Mouse (Mus musculus) brown adipose tissue, adult 24 weeks (tissue): ENCODE measurements around the gene Fam222b. TPM values are rescaled to one million over a fixed set of nuclear protein-coding genes. Genes with fewer than 3 reads are reported as not detected.

ENCODE experiments used
- H3K27ac ChIP-seq: fragments of 200-500 bp; replicated peaks from 2 replicates; pipeline ENCODE4 v1.5.1; 2012; ENCODE audit warnings: low read depth, mild to moderate bottlenecking, low read length
- H3K4me1 ChIP-seq: fragments of 200-500 bp; 2 replicates; pipeline ENCODE4 v1.6.1; 2012; ENCODE audit warnings: low read length, mixed read lengths; ENCODE audit not compliant: control insufficient read depth, insufficient read depth, insufficient read length
- H3K4me3 ChIP-seq: fragments of 200-500 bp; 2 replicates; pipeline ENCODE4 v1.5.1; 2012; ENCODE audit warnings: low read depth, mild to moderate bottlenecking, low read length, moderate library complexity; ENCODE audit not compliant: insufficient read depth
- polyA plus RNA-seq: library from polyadenylated mRNA; stranded (reverse); fragments of >200 nt; gene quantifications from 2 replicates; pipeline ENCODE4 v1.2.4, GENCODE M21; 2012; ENCODE audit not compliant: missing spikeins, insufficient read depth, insufficient read length

Gene Fam222b
- polyA plus RNA-seq, 1 experiment: 7.5 TPM

DNA sequence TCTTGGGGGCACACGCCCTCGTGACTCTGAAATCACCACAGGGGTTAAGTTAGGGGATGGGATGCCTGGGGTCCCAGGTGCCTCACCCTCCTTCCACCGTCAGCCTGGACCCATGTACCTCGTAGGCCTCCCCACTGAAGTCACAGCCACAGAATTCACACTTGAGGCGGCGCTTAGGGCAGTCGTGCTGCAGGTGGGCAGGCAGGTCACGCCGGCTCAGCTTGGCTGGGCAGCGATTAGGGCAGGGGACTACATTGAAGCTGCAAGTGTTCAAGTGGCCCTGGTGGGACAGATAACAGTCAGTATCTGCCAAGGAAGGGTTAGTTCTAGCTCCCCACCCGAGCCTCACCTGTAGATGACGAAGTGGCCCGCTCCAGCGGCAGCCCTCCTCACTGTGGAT is 66.7 kb downstream of the Fam222b start:
- no peak overlapping the region for H3K27ac ChIP-seq
- peaks cover 20% of the 10 kb centered on the region for H3K4me1 ChIP-seq
- no peak overlapping the region for H3K4me3 ChIP-seq

DNA sequence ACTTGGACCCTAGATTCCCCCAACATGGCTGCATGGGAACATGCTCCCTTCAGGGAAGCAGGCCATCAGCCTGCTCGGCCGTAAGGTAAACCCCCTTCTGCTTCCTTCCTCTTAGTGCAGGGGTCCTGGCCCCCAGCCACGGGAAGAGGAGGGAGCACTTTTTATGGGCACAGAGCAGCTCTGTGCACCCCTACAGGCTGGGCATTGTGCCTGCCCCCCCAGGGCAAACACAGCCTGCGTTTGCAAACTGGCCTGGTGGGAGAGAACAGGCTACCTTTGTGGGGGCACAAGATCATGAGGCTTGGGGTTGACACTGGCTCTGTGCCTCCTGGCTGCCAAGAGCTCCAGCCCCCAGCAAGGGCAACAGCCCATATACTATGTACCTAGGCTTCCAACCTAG is 67.5 kb downstream of the Fam222b start:
- Histone ChIP-seq H3K27ac (no peak overlapping the region), H3K4me3 (no peak overlapping the region)

DNA sequence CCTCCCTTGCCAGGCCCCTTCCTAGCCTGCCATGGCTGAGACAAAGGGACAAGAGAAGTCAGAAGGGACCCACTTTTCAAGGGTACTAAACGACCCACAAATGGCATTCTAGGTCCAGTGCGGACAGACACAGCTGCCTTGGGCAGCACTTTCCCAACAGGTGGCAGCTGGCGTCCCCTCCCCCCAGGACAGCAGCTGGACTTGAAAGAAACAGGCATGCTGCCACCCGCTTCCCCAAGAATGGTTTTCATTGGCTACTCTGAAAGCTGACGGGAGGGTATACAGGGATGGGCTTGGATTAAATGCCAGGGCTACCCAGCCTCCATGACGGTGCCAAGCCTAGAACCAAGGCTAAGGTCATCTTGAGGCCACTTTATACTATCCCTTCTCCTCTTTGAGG is 68.0 kb downstream of the Fam222b start:
- peaks cover 22% of the 10 kb centered on the region for H3K4me1 ChIP-seq
- H3K4me3 ChIP-seq: peak overlapping the region; percentile 93; the same call in 1 of the 2 replicates
- H3K27ac ChIP-seq: peak overlapping the region; percentile 44; the same call in 1 of the 2 replicates

More for the DNA sequence above, 67.5 kb downstream of the Fam222b start:
- H3K4me1 ChIP-seq: peaks cover 22% of the 10 kb centered on the region

DNA sequence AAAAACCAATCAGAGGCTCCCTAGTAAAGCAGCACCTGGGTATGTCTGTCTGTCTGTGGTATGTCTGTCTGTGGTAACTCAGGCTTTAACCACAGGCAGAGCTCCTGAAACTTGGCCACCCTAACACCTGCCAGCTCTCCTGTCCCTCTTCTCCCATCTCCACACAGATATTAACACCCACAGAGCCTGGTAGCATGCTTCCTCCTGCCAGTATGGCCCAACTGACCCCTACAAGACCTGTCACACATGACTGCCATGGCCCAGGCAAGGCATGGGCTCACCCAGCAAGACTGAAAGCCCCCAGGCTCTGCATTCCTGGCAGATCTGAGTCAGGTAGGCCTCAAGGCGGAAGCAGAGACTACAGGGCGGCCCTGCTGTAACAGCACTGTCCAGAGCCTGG is 68.6 kb downstream of the Fam222b start:
- Histone ChIP-seq H3K27ac (peak overlapping the region; percentile 44), H3K4me3 (peak overlapping the region; percentile 93), H3K4me1 (peaks cover 22% of the 10 kb centered on the region)

DNA sequence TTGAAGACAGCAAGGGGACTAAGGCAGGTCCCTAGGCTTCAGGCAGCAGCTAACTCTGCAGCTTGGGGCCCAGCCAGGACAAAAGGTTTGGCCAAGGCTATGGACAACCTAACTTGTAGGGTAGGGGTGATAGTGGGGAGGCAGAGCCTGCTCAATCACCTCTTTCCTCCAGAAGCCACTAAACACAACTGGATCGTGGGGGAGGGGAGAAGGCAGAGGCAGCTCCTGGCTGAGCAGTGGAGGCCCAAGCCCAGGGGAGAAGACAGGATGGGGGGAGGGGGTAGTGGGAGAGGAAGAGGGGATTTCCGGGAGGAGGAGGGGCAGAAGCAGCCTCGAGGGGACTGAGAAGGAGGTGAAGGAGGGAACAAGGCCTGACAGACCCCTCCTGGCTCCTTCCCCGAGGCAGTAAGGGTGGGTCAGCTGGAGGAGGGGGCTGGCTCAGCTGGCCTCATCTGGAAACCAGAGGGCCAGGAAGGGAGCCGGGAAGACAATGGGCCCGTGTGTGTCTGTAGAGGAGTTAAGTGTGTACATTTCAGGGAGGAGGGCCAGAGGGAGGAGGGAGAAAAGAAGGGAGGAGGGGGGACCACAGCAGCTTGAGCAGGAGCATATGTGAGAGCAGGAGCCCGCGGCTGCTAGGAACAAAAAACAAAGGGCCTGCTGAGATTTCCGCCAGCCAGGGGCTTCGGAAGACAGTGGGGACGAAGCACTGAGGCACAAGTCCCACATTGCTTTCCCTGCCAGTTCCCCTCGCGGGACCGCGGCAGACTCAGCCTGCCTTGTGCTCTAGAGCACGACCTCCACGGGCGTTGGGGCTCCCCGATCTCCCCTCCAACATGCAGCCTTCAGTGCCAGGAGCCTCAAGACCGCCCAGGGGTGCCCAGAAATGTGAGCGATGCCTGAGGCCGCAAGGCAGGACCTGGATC is 69.5 kb downstream of the Fam222b start:
- peaks cover 22% of the 10 kb centered on the region for H3K4me1 ChIP-seq
- peak overlapping the region; percentile 93 for H3K4me3 ChIP-seq
- H3K27ac ChIP-seq: peak overlapping the region; percentile 85

DNA sequence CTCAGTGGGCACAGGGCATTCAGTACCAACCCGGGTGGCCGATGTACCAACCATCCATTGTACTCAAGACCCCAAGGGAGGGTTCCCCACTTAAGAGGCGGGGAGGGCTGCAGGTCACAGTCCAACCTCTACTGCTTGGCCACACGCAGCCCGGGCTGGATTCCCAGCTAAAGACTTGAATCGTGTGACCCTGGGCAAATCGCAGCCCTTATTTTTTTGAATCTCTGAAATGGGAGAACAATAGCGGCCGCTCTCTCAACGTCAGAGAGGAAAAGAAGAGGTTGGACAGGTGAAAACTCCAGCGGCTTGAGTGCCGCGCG is 70.1 kb downstream of the Fam222b start:
- H3K4me3 ChIP-seq: peak overlapping the region; percentile 93
- peak overlapping the region; percentile 85 for H3K27ac ChIP-seq
- peaks cover 22% of the 10 kb centered on the region for H3K4me1 ChIP-seq

DNA sequence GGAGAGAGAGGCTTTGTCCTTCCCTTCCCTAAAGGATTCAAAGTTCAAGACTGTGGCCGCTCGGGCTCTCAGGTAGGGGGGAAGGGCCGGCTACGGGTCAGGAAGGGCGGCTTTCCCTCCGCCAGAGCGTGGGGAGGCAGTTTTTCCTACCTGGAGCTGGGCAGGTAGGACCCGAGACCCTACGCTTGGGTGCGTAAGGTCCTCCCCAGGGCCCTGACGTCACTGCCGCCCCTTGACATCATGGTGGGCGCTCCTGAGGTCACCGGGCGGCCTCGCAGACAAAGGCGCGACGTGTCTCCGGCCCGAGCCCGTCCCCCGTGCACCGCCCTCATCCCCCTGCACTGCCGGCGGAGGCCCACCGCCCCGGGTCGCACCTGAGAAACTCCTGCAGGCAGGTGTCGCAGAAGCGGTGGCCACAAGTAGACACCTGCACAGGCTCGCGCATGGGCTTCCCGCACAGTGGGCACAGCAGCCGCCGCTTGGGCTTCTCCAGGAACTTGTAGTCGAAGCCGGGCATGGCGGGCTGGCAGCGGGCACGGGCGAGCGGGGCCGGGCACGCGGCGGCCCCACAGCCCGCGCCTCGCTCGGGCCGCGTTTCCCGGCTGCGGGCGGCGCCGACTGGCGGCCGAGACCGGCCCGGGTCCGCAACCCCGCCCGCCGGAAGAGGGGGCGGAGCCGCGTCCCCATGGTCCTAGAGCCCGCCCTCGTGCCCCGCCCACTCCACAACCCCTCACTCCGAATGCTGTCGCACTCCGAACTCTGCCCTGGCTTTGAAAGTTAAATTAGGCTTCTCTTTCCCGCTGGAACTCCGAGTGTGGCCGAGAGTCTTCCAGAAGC is 70.7 kb downstream of the Fam222b start, which contains the start of gene Traf4:
Gene Traf4, minus strand, starts transcription at position 666 of the 837 bp plus-strand sequence.
- Histone ChIP-seq H3K4me1 (peaks cover 21% of the 10 kb centered on the region), H3K4me3 (peak within 1 kb of the TSS; percentile 93), H3K27ac (peak within 1 kb of the TSS; percentile 85)

DNA sequence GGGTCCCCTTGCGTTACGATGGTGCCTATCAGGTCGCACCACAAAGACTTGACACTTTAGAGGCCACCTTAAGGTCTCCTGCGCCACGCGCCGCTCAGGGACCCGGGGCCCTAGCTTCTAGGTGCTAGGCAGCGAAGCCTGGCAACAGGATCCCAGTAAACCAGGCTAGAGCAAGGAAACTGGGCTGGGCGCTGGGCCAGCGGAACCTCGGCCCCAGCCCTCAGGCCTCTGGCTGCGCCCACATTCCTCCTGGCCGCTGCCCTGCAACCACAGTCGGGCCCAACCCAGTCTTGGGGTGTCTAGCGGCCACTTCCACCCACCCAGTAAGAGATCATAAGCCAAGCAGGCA is 71.3 kb downstream of the Fam222b start:
- Histone ChIP-seq H3K4me3 (peak overlapping the region; percentile 69), H3K27ac (peak overlapping the region; percentile 76), H3K4me1 (peaks cover 18% of the 10 kb centered on the region)

DNA sequence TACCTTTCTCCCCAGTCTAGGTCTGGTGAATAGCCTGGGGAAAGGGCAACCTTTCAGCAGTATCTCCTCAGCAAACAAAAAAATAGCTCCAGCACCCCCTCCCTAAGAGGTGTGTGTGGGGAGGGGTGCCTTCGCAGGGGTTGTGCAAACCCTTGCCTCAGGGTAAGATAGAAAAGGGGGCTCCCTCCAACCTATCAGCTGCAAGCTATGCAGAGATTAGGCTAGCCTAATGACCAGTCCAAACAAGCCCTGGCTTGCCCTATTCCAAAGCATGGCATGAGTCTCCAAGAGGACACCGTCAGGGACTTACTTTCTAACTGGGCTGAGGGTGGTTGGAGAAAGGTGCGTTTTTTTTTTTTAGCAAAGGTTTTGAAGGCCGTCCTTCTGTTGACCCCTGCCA is 71.7 kb downstream of the Fam222b start:
- H3K27ac ChIP-seq: peak overlapping the region; percentile 76
- H3K4me3 ChIP-seq: peak overlapping the region; percentile 69
- peaks cover 18% of the 10 kb centered on the region for H3K4me1 ChIP-seq

DNA sequence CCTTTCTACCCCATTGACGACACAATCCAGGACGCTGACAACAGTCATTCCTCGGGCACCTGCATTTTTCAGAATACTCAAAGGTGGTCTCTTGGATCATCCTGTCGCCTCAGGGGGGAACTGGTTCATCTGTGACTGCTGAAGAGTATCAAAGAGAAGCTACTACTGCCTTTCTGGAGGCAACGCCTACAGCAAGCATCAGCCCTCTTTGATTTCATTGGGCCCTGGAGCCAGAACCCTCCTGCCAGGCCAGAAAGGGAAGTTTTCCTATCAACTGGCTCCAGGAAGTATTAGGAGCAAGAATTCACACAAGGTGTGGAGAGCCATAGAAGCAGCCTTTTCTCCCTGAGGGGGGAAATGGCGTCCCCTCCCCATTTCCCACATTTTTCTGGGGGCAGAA is 72.2 kb downstream of the Fam222b start:
- peaks cover 18% of the 10 kb centered on the region for H3K4me1 ChIP-seq
- H3K4me3 ChIP-seq: no peak overlapping the region
- no peak overlapping the region for H3K27ac ChIP-seq

DNA sequence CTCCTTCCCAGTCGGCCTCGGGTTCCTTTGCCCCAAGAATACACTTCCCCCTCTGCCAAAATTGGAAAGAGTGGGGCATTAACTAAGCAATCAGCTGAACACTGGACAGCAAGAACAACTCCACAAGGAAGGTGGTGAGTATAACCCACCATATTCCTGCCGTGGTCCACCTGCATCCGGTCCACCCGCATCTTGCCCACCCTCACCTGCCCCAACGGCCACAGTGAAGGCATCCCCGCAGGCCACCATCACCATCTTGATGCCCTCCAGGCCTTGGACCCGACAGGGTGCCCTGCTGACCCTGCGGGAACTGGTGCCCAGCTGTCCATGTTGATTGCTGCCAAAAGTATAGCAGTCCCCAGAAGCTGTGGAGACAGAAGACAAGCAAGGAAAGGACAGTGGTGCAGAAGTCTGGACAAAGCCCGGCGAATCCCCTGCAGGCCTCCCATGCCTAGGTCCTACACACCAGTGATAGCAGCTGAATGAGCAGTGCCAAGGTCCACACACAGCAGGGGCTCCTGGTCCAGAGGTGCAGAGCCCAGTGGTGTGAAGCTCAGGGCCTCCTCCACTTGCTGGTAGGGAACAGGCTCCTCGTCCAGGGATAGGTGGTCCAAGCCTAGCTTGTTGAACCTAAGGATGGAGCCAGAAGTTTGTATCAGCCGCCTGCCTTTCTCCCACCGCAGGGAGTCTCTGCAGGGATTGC is 72.9 kb downstream of the Fam222b start:
- Histone ChIP-seq H3K4me3 (no peak overlapping the region), H3K4me1 (peaks cover 13% of the 10 kb centered on the region), H3K27ac (no peak overlapping the region)

DNA sequence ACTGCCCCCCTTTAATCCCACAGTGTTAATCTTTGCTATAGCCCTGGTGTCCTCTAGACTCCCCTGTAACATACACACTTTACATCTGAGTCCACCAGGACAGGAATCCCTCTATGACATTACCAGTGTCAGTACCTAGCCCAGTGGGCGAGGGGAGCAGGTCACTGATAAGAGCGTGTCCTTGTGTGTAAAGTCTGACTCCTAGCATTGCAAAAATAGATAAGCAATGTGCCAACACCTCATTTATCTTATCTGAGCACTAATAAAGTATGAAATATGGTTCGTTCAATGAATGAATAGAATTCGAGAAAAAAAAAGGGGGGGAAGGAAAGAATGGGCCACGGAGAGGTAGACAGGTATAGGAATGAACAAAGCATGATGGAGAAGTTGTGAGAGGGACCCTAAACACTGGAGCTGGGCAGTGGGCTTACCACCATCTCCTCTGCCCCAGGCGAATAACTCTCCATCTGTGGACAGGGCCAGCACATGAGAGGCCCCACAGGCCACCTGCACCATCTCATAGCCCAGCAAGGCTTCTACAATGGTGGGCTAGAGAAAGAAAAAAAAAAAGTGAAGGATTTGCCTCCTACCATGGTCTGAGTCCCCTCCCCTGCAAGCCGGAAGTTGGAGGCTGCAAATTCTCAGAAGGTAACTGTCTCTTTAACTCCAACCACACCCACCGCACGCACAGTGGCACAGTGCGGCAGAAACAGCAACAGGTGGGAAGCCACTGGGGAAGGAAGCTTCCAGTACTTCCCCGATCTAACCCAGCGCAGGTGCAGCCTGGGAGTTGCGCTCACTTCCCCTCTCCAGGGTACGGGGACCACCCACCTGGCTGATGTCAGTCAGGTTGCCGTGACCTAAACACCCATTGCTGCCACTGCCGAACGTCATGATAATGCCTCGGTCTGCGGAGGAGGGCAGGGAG is 74.3 kb downstream of the Fam222b start:
- Histone ChIP-seq H3K4me3 (no peak overlapping the region), H3K4me1 (peaks cover 5% of the 10 kb centered on the region; the same call in 1 of the 2 replicates), H3K27ac (no peak overlapping the region)

DNA sequence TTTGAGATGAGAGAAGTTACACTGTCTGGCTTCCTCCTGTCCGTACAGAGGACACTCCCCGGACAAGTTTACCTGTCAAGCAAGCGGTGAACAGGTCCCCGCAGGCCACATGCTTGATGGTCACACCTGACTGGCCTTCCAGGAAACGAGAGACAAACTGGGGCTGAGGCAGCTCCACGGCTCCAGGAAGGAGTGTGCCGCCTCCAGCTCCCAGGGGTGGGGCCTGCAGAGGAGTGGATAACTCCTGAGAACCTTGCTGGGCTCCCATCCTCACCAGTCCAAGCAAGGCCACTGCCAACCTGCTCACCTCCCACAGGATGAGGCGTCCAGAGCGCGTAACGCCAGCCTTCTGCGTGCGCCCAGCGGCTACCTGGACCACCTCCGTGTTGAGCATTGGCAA is 75.8 kb downstream of the Fam222b start:
- no peak overlapping the region for H3K4me3 ChIP-seq
- no peak overlapping the region for H3K27ac ChIP-seq
- H3K4me1 ChIP-seq: peaks cover 5% of the 10 kb centered on the region; the same call in 1 of the 2 replicates

DNA sequence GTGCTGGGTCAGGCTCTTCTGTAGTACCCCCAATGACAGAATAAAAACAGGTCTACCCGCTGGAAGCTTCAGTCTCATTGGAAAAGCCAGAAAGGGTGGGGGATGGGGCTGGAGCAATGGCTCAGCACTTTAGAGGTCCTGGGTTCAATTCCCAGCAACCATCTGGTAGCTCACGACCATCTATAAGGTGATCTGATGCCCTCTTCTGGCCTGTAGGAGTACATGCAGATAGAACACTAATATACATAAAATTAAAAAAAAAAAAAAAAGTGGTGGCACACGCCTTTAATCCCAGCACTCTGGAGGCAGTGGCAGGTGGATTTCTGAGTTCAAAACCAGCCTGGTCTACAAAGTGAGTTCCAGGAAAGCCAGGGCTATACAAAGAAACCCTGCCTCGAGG is 76.9 kb downstream of the Fam222b start:
- H3K4me1 ChIP-seq: no peaks in the 10 kb centered on the region
- H3K4me3 ChIP-seq: no peak overlapping the region

More for the DNA sequence above, 76.9 kb downstream of the Fam222b start:
- H3K27ac ChIP-seq: no peak overlapping the region
